Mouse (Mus musculus) brain, embryonic 18.5 days (tissue): ENCODE results near the gene Pcolce.
"Not testable (repeated sequence)": the region's sequence is repeated elsewhere in the genome, so short reads cannot be mapped to it uniquely, and the experiment has no call there.

Experiments used
- DNase-seq: peaks from one replicate; pipeline ENCODE4 v3.0.0-alpha.2; 2012; ENCODE audit warnings: low read depth, low spot score

Pcolce gene

GRCm38 (mm10) chr5:137629906-137630545, 16.4 kb upstream of the Pcolce start:
- no peak for DNase-seq

DNA sequence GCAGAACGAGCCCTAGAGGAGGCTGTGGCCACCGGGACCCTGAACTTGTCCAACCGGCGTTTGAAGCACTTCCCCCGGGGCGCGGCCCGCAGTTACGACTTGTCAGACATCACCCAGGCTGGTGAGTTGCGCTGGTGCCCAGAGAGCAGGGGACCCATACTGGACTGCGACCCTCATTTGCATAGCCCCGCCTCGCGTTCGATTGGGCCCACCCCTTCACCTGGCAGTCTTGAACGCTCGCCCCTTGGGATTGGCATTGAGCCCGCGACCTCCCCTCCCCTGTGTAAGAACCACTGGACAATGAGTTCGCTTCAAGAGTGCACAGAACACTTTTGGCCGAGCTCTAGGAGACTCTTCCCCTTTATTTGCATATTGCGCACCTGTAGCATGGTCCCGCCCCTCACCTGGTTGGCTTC, 15.7 kb upstream of the Pcolce start:
- peak; percentile 3 for DNase-seq

DNA sequence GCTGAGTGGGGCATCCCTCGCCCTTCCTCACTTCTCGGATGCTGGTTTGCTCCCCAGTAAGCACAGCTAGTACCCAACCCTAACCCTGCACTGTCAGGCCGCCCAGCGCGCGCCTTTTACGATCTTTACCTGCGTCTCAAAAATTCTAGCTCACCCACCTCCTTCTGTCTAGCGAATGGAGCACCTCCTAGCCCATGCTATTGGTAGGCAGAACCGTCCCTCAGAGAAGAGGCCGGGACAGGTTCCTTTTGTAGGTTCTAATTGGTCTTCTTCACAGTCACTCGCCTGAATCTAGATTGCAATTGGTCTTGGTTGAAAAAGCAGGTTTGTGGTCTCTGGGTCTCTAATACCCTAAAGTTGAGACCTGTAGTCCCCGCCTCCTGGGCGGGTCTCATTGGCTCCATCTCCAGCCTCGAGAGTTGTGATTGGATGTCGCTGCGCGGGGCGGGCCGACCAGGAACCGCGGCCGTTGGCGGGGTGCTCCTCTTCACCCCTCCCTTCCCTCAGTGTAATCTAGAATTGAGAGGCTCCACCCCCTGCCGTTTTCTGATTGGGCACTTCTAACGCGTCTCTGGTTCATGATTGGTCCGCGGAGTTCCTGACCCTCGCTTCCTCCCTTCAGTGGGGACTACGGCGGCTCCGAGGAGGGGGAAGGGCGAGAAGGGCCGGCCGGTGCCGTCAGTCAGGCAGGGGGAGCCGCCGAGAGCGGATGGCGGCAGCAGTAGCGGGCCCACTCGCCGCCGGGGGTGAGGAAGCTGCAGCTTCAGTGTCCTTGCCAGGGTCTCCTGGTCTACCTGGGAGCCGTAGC, 15.1 kb upstream of the Pcolce start, which contains the start of the genes Fbxo24, Lrch4 and Gm20605:
Fbxo24 (minus strand) TSS at position 505 of the 808 bp plus-strand sequence.
Lrch4 (plus strand) TSS at position 624 of the 808 bp plus-strand sequence.
Gm20605 (plus strand) TSS at position 678 of the 808 bp plus-strand sequence.
- DNase-seq = peak; percentile 100

GRCm38 (mm10) chr5:137627991-137628390, 14.4 kb upstream of the Pcolce start:
- DNase-seq = no peak

DNA sequence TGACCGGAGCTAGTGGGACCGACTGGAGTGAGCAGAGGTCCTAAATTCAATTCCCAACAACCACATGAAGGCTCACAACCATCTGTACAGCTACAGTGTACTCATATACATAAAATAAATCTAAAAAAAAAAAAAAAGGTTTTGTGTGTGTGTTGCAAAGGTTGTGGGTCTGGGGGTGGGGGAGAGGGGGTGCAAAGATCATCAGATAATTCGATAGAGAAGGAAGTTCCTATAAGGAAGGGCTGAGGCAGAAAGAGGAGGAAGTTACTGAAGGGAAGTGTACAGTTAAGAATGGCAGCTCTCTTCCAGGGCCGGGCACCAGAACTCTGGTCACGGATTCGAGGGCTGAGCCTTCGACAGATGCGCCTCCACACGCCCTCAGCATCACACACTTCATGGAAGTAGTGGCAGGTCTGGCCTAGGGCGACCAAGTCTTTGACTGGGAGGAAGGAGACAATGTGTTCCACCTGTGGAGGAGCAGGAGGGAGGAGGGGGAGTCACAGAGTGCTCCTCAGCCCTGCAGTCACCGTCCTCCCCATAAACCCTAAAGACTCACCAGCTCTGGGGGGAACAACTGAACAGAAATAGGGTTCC, 10.4 kb upstream of the Pcolce start:
- DNase-seq = no peak

DNA sequence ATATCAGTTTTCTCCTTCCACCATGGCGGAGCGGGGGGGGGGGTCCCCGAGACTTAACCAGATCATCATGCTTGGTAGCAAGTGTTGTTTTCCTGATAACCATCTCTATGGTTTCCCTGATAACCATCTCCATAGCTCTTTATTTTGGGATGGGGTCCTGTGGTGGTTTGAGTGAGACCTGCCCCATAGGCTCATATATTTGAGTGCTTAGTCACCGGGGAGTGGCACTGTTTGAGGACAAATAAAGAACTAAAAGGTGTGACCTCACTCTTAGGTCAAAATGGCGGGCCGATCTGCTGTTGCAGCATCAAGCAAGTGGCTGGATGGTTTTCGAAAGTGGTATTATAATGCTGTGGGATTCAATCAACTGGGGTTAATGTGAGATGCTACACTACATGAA, 1.8 kb upstream of the Pcolce start:
- DNase-seq = no peak

GRCm38 (mm10) chr5:137614921-137615320, 1.3 kb upstream of the Pcolce start:
- DNase-seq = not testable (repeated sequence)

DNA sequence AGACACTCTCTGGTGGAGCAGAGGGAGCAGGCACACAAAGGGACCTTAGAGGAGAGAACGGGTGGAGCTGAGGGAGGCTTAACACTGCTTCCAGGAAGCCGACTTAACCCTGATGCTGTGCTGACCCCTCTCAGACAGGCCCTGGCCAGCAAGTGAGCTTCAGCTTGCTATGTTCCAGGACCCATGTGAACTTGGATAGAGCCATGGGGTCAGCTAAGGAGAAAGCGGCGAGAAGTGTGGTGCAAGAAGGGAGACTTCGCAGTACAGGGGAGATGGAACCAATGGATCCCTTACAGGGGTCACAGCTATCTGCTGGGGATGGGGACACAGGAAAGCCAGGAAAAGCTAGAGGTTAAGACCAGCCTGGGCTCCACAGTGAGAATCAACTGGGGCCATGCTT, 508 bp downstream of the Pcolce start:
- DNase-seq = no peak

DNA sequence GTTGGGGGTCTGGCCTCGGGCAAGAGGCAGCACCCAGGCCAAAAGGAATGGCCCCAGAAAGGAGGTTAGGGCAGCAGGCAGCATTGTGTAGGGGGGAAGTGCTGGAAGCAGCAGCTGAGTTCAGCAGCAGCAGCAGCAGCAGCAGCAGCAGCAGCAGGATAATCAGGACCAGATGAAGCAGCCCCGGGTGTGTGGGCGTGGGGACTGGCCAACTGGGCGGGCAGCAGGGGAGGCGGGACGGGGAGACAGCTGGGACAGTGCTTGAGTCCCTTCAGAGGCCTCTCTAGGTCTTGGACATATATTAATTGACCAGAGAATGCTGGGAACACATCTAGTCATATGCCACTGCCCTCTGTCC, 2.4 kb downstream of the Pcolce start:
- no peak for DNase-seq

- DNase-seq = no peak
Measured at GRCm38 (mm10) chr5:137610548-137611244, 2.9 kb downstream of the Pcolce start.

DNA sequence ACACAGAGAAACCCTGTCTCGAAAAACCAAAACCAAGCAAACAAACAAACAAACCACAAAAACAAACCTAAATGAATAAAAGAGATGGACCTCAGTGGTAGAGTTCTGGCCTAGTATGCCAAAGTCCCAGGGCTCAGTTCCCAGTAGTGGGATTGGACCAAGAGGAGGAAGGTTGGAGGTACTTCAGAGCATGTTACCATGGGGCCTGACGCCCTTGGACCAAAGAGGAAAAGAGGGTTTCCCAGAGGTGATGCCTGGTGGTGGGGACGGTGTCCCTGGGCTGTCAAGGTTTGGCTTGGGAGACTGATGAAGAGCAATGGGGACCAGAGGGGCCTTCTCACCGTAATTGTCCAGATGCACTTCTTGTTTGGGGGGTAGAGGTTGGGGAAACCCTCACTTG, 3.5 kb downstream of the Pcolce start:
- DNase-seq = no peak

DNA sequence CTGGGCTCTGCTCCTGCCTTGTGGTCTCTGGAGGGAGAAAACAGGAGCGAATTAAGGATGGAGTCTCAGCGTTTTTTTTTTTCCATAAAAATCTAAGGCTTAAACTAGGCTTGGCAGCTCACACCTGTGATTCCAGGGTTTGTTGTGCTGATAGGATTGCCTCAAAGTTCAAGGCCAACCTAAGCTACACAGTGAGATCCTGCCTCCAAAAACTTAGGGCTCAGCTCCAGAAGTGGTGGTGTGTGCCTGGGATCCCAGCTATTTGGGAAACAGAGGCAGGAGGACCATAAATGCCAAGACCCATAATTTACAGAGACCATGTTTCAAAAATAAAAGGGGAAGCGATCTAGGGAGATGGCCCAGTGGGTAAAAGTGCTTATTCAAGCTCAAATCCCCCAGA, 4.3 kb downstream of the Pcolce start:
- DNase-seq = no peak

DNA sequence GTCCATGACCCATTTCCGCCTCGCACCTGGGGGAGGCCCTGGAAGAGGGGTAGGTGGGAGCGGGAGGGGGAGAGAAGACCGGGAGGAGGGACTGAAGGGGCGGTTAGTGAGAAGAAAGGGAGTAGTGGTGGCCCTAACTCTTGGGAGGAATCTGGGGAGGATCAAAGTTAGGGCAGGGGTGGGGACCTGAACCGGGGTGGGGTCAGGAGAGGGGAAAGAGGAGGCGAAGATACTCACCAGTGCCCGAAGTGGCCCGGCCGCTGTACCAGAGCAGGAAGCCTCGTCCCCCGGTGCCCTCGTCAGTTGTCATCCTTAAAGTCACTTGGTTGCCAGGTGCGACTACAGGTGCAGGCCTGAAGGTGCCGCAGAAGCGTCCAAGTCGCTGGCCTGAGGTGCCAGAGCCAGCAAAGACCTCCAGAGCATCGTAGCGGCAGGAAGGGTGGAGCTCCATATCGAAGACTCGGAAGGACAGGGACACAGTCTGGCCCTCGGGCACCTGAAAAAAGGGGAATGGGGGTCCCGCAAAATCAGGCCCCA, 4.9 kb downstream of the Pcolce start:
- DNase-seq = no peak

GRCm38 (mm10) chr5:137607860-137608653, 5.5 kb downstream of the Pcolce start:
- no peak for DNase-seq

DNA sequence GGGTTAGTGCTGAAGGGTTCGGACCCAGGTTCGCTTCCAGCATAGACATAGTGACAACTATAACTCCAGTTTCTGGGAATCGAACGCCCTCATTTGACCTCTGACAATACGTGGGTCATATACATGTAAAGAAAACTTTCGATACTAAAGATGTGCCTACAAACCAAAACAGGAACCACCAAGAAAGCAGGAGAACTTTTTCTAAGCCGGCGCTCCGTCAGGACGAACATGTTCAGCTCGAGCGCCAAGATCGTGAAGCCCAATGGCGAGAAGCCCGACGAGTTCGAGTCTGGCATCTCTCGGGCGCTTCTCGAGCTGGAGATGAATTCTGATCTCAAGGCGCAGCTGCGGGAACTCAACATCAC, 12.2 kb downstream of the Pcolce start:
- DNase-seq = no peak

GRCm38 (mm10) chr5:137600619-137601364, 12.8 kb downstream of the Pcolce start, which contains the start of gene Mospd3:
TSS of gene Mospd3 (minus strand) at chr5:137601058.
- DNase-seq = peak; percentile 98

DNA sequence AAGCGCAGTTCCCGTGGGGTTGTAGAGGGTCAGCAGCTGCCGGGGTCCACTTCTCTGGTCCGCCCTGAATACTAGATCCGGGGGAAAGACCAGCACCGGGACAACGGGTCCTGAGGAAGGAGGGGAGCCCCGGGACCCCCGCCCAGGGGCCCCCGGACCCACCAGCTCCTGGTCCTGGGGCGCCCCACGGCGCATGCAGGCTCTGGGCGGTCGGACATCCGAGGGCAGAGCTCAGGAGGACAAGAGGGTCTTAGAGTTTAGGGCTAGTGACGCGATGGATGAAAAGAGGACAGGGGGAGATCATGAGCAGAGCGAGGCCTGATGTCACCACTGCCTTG, 13.3 kb downstream of the Pcolce start:
- DNase-seq = no peak

GRCm38 (mm10) chr5:137599600-137599999, 14.0 kb downstream of the Pcolce start:
- DNase-seq = no peak

GRCm38 (mm10) chr5:137598100-137598826, 15.3 kb downstream of the Pcolce start:
- no peak for DNase-seq

- no peak for DNase-seq
Measured at GRCm38 (mm10) chr5:137597625-137598024, 16.0 kb downstream of the Pcolce start.
